Mouse (Mus musculus) gastrocnemius, postnatal 10 days (tissue): ENCODE data around the gene Ryk. TPM values are rescaled to one million over a fixed set of nuclear protein-coding genes. Genes with fewer than 3 reads are reported as not detected.

Experiments used
- DNase-seq: peaks from one replicate; pipeline ENCODE4 v3.0.0; 2021; ENCODE audit warnings: mixed read lengths
- total RNA-seq, 2 experiments: library from RNA; stranded (reverse); gene quantifications; 2 replicates each; pipeline ENCODE4 v1.2.3; 2021

Gene Ryk
- total RNA-seq, 2 experiments from 2014 or later: 52.4 to 60.9 TPM

- no peak for DNase-seq
These were observed 23.1 kb downstream of the Ryk start for GRCm38 (mm10) chr9:102857856-102858255.

- no peak for DNase-seq
These were observed 23.6 kb downstream of the Ryk start for GRCm38 (mm10) chr9:102858283-102858682.

DNA sequence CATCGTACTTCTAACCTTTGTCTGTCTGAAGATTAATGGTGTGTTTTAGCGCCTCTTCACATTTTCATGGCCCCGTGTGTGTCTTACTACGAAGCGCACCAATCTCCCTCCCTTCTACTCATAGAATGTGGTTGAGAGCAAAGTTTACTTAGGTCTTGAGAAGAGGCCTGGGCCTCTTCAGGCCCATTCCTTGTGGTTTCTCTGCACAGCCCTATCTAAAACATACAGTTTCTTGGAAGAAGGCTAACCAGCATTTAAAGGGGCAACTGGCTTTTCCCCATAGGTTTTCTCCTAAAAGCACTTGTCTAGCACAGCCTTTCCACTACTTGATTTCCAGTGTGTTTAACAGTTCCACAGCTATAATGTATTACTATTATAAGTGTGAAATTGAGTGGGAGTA is 24.7 kb downstream of the Ryk start:
- no peak for DNase-seq

DNA sequence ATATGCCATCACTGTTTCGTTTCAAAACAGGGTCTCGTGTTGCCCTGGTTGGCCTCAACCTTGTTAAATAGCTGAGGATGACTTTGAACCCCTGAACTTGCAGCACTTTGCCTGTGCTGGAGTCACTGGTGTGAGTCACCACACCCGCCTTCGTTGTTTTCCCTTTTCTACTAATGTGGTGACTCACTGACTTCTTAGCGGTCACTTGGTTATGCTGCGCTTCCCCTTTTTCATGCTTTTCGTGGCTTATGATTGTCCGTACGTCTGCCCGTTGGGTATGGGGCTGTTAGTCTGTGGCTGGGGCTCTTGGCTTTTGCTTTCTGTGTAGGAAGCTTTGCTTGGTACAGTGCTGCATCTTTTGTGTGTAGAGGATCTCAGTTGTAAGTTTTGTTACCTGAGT is 25.2 kb downstream of the Ryk start:
- no peak for DNase-seq

DNA sequence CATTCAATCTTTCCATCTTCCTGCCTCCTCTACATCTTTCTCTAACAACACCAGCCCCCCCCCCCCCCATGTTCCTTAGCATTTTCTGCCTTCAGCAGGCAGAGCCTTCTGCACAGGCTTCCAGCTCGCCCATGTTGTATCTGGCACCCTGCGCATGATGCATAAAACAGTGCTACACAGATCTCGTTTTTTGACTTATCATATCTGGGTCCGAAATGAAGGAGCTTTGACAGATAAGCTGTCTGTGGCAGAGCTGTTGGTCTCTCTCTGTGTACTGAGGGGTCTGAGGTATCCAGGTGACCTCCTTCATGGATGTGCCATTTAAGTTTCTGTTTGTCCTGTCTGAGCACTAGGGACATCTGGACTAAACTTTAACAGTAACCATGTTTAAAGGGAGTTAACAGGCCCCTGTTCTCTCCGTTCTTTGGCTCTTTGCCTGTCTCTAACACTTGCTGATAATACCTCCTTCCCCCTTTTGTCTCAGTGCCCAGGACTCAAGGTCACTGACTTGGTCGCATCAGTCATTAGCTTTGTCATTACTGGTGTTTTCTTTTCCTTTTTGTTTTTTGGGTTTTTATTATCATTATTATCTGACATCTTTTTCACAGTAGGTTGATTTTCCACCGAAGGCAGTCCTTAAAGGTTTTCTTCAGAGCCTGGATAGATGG is 26.2 kb downstream of the Ryk start:
- no peak for DNase-seq

DNA sequence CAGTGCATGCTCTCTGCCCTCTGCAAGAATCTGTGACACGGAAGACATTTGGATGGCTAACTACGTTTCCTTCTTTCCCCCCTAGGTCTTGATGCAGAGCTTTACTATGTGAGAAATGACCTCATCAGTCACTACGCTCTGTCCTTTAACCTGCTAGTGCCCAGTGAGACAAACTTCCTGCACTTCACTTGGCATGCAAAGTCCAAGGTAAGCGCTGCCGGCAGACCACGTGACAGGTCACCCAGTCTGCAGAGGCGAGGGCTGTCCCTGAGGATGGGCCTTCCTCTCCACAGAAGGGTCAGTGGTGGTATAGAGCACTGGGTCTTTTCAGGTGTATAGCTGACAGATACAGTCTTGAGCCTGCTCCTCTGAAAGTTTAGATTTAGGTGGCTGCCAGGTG is 27.1 kb downstream of the Ryk start:
- no peak for DNase-seq

- no peak for DNase-seq
These were observed 27.5 kb downstream of the Ryk start for GRCm38 (mm10) chr9:102862260-102862659.

DNA sequence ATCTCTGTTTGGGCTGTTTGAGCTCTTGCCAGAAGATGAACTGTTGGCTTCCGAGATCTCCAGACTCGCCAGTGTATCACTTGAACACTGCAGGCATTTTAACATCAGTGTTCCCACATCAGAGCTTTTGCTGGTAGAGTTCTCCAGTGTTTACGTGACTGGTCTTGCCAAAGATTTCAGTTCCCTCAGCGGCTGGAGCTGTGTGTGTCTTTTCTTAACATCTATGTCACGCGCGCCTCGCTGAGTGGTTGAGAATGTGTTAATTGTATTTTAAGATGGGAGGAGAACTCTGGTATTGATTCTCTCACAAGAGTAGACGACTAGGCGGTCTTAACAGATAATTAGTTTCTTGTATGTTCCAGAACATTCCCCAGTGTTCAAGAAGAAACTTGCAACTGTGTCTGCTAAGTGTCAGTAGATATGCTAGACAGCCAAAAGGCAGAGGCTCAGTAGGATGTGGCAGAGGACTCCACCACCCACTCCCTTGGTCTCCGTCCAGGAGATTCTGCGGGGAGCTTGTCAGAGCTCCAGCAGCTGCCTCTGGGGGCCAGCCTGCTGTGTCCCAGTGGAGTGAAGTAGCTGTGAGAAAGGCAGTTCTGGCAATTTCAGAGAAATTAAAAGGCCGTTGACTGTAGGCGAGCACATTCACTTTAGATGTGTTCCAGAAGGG is 29.3 kb downstream of the Ryk start:
- DNase-seq: peak; percentile 44

GRCm38 (mm10) chr9:102864931-102865330 is 30.2 kb downstream of the Ryk start:
- DNase-seq: no peak

DNA sequence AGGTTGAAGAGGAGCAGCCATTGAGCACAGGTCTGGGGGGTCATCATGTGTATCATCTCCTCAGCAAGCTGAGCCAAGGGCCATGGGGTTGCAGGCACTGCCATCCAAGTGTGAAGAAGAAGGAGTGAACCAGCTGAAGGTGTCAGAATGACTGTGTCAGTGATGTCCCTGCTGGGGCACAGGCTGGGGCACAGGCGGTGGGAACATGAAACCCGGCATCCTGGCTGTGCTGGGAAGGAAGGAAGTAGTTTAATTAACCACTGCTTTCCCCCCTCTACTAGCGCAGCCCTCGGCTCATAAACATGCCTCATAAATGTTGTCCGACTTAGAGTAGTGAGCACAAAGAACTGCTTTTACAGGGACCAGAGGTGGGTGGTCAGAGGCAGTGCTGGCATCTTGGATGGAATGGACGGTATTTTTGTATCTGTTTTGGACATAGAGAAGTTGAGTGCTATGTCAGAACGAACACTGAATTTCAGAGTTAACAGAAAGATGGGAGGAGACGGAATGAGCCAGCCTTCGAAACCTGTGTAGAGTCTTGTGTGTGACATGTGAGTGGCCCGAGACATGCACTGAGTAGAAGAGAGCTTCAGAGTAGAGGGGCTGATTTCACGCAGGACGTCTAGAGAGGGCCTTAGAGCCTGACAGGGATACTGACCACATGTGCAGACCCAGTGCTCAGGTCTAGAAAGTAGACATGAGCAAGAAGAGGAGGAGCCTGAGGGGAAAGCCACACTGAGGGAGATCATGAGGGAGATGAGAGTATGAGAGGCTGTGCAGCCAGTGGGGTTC is 31.4 kb downstream of the Ryk start:
- no peak for DNase-seq

DNA sequence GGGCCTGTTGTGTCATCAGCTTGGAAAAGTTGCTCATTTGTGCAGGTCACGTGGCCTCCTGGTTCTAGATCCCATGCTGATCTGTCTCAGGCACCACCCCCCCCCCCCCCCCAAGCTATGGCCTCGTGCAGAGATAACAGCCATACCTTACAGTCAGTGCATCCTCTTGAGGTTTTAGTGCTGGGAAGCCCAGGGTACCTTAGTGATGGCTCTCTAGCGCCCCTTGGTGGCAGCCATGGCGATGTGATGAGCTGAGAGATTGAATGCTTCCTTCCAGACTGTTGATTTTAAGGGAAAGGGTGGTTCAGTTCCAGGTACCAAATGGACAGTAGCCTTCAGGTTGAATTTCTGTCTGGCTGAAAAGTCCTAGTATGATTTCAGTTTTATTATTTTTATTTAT is 32.2 kb downstream of the Ryk start:
- DNase-seq: peak; percentile 86

- DNase-seq: no peak
These were observed 32.8 kb downstream of the Ryk start for GRCm38 (mm10) chr9:102867516-102867915.

GRCm38 (mm10) chr9:102868451-102868850 is 33.7 kb downstream of the Ryk start:
- DNase-seq: no peak

- no peak for DNase-seq
These were observed 41.5 kb downstream of the Ryk start for GRCm38 (mm10) chr9:102876054-102876690.

- no peak for DNase-seq
These were observed 43.2 kb downstream of the Ryk start for GRCm38 (mm10) chr9:102877916-102878315.

DNA sequence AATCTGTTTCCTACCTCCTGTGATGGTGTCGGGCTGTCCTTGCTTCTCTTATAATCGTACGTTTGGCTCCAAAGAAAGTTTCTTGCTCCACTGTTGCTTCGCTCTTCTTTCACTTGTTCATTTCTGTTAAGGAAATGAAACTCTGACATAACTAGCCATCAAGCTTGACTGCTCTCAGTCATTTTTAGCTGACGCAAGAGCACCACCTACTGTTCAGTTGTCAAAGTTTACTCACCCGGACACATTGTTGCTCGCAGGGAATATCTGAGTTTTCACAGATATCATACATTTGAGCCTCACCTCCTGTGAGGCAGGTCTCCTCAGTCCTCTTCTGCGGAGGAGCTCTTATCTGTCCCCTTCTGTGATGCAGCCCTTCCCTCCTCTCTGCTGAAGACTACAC is 44.8 kb downstream of the Ryk start:
- peak; percentile 46 for DNase-seq

DNA sequence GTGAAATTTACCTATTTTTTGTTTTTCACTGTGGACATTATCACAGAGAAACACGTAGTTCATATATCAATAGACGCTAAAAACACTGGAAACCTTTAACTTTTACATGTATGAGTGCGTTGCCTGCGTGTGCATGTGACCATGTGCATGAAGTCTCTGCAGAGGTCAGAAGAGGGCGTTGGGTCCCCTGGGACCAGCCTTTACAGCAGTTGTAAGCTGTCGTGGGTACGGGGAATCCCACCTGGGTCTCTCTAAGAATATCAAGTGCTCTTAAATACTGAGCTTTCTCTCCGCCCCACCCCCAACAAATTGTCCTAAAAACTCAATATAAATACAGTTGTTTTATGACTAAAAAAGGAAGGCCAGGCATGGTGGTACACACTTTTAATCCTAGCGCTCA is 50.0 kb downstream of the Ryk start:
- no peak for DNase-seq

GRCm38 (mm10) chr9:102890166-102890565 is 55.4 kb downstream of the Ryk start:
- DNase-seq: no peak

DNA sequence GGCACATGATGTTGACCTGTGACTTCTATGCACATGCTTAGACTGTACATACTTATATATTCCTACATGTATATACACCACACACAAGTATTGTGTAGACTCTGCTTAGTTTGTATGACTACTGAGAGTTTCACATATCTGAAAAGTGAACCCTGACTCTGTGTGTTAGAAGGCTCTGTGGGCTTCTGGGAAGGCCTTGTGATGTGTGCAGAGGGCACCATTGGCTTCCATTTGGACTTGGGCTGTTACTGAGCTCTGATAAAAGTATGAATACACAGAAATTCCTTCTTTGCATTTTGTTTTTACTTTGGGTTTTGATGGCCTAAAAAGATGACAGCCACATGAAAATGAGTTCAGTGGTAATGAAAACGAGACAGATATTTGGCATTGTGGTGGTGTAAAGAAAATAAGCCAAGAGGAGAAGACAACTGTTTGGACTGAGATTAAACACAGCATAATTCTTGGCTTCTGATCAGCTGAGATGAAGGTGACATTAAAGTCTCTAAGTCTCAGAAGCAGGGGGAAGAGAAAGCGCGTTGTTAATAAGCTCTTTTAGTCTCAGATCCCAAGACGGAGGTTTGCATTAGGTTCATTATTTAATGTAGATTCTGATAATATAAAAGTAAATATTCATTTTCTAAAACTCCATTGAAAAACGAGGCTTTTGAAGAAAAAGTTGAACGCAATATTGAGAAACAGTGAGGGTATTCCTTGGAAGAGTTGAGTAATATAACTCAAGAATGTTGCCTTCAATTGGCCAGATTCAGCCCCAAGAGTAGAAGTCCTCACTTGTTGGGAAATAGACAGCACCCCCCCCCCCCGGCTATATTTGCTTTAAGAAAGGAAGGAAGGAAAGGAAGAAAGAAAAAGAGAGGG is 58.0 kb downstream of the Ryk start:
- DNase-seq: no peak

DNA sequence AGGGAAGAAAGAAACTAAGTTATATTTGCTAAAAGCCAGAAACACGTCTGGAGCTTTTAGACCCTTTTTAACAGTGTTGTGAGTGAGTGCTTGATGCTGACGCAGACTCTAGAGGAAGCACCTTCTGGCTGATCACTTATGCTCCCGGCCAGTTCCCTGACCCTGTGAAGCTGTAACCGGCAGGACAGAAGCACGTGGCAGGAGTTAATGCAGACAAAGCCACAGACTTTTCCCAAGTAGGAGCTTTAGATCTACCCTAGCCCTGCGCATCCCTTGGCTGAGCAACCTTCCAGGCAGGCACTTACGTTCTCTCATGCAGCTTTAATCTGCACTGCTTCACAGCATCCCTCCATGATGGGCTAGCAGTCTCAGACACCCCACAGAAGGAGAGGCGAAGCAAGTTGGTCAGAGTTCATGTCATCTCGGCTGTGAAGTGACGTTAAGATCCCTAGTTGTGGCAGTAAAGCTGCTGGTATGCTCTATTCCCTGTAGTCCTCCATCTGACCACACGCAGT is 58.7 kb downstream of the Ryk start:
- no peak for DNase-seq

GRCm38 (mm10) chr9:102899916-102900315 is 65.2 kb downstream of the Ryk start:
- DNase-seq: no peak

GRCm38 (mm10) chr9:102902308-102902707 is 67.6 kb downstream of the Ryk start:
- DNase-seq: no peak
